Mouse (Mus musculus) lung, postnatal 0 days (tissue): ENCODE results near the gene Rmnd5a.

Source experiments
- CTCF ChIP-seq: IDR thresholded peaks from 2 replicates; pipeline ENCODE4 v1.5.1; 2016; ENCODE audit warnings: antibody characterized with exemption, mild to moderate bottlenecking
- EP300 ChIP-seq: IDR thresholded peaks from 2 replicates; pipeline ENCODE4 v1.6.1; 2016; ENCODE audit warnings: antibody characterized with exemption, mild to moderate bottlenecking, control low read depth

- TF ChIP-seq CTCF (no peak), EP300 (no peak)
Measured at GRCm38 (mm10) chr6:71420848-71421247, 19.6 kb downstream of the Rmnd5a start.
